Mouse (Mus musculus): Measurements from ENCODE around the gene Lrp6.

DNA sequence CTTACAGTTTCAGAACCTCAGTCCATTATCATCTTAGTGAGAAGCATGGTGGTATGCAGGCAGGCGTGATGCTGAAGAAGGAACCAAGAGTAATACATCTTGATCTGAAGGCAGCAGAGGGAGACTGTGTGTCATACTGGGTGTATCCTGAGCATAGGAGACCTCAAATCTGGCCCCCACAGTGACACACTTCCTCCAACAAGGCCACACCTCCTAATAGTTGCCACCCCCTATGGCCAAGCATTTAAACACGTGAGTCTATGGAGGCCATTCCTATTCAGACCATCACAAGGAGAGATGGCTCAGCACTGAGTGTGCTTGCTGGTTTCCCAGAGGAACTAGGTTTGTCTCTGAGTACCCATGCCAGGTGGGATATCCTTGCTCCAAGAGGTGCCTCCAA is 24.8 kb upstream of the Lrp6 start:
- TF ChIP-seq CTCF (IDR thresholded peaks at IDR 0.05; ENCODE audit: low read depth), result no peak
- no peak for TF ChIP-seq EP300 (IDR thresholded peaks at IDR 0.05; ENCODE audit: low read depth)
